Mouse (Mus musculus): Measurements from ENCODE around the gene Taf6l. TPM values are rescaled to one million over a fixed set of nuclear protein-coding genes. Genes with fewer than 3 reads are reported as not detected.
"Not testable (repeated sequence)": the region's sequence is repeated elsewhere in the genome, so short reads cannot be mapped to it uniquely, and the experiment has no call there.

Taf6l gene
- total and polyA plus RNA-seq, 3 experiments: 17.0 to 33.4 (median 17.5) TPM

GRCm38 (mm10) chr19:8736160-8736467 is 50.1 kb downstream of the Taf6l start:
- peak overlapping the region; percentile 99 for H3K4me3 ChIP-seq (ENCODE audit: low read depth, low read length)
- peaks cover 3% of the 10 kb centered on the region; the same call in 1 of the 2 replicates for H3K27me3 ChIP-seq (ENCODE audit: insufficient read depth, low read length)
- H3K9me3 ChIP-seq (replicated peaks): peaks cover 5% of the 10 kb centered on the region; the same call in 1 of the 2 replicates
- TF ChIP-seq GATA2 (IDR thresholded peaks at IDR 0.05; ENCODE audit: borderline replicate concordance, low read depth, low read length) (no peak), POLR2AphosphoS5 (IDR thresholded peaks at IDR 0.05; ENCODE audit: insufficient replicate concordance, low read depth, low read length) (no peak), CTCF (IDR thresholded peaks at IDR 0.05; ENCODE audit: low read depth, low read length) (no peak), TAL1 (conservative IDR thresholded peaks at IDR 0.05; ENCODE audit: low read depth, low read length) (no peak), GATA1 (IDR thresholded peaks at IDR 0.05; ENCODE audit: borderline replicate concordance, low read length) (no peak)
- H3K4me1 ChIP-seq (ENCODE audit: insufficient read depth, low read depth, low read length): peaks cover 44% of the 10 kb centered on the region
- DNase-seq (ENCODE audit: low spot score) (no peak), ATAC-seq (ENCODE audit: extremely low read depth, insufficient number of reproducible peaks, low FRiP score, poor library complexity, severe bottlenecking) (no peak)
- H3K36me3 ChIP-seq (replicated peaks): peaks cover 43% of the 10 kb centered on the region

- ATAC-seq (ENCODE audit: extremely low read depth, insufficient number of reproducible peaks, low FRiP score, poor library complexity, severe bottlenecking): peak; percentile 76
- peaks cover 3% of the 10 kb centered on the region; the same call in 1 of the 2 replicates for H3K27me3 ChIP-seq (ENCODE audit: insufficient read depth, low read length)
Observed at GRCm38 (mm10) chr19:8735389-8736159, 50.6 kb downstream of the Taf6l start, which contains the start of gene Wdr74. TSS of gene Wdr74 (plus strand) at chr19:8735827.

GRCm38 (mm10) chr19:8734334-8734733 is 51.9 kb downstream of the Taf6l start:
- Histone ChIP-seq H3K9me3 (replicated peaks) (peaks cover 5% of the 10 kb centered on the region; the same call in 1 of the 2 replicates), H3K4me1 (ENCODE audit: insufficient read depth, low read depth, low read length) (peaks cover 32% of the 10 kb centered on the region), H3K4me3 (ENCODE audit: low read depth, low read length) (no peak overlapping the region), H3K27me3 (ENCODE audit: insufficient read depth, low read length) (peaks cover 3% of the 10 kb centered on the region; the same call in 1 of the 2 replicates), H3K36me3 (replicated peaks) (peaks cover 25% of the 10 kb centered on the region)
- DNase-seq (ENCODE audit: low spot score) (no peak), ATAC-seq (ENCODE audit: extremely low read depth, insufficient number of reproducible peaks, low FRiP score, poor library complexity, severe bottlenecking) (no peak)
- TF ChIP-seq TAL1 (conservative IDR thresholded peaks at IDR 0.05; ENCODE audit: low read depth, low read length): no peak
- TF ChIP-seq CTCF (IDR thresholded peaks at IDR 0.05; ENCODE audit: low read depth, low read length): no peak
- no peak for TF ChIP-seq GATA1 (IDR thresholded peaks at IDR 0.05; ENCODE audit: borderline replicate concordance, low read length)
- TF ChIP-seq POLR2AphosphoS5 (IDR thresholded peaks at IDR 0.05; ENCODE audit: insufficient replicate concordance, low read depth, low read length): no peak
- TF ChIP-seq GATA2 (IDR thresholded peaks at IDR 0.05; ENCODE audit: borderline replicate concordance, low read depth, low read length): no peak

More at GRCm38 (mm10) chr19:8735389-8736159, 50.6 kb downstream of the Taf6l start, which contains the start of gene Wdr74:
- H3K4me3 ChIP-seq (ENCODE audit: low read depth, low read length): peak within 1 kb of the TSS; percentile 99
- peaks cover 5% of the 10 kb centered on the region; the same call in 1 of the 2 replicates for H3K9me3 ChIP-seq (replicated peaks)
- DNase-seq (ENCODE audit: low spot score): peak; percentile 56
- H3K36me3 ChIP-seq (replicated peaks): peaks cover 38% of the 10 kb centered on the region
- peaks cover 39% of the 10 kb centered on the region for H3K4me1 ChIP-seq (ENCODE audit: insufficient read depth, low read depth, low read length)
- TF ChIP-seq GATA1 (IDR thresholded peaks at IDR 0.05; ENCODE audit: borderline replicate concordance, low read length) (no peak), GATA2 (IDR thresholded peaks at IDR 0.05; ENCODE audit: borderline replicate concordance, low read depth, low read length) (no peak), CTCF (IDR thresholded peaks at IDR 0.05; ENCODE audit: low read depth, low read length) (no peak), TAL1 (conservative IDR thresholded peaks at IDR 0.05; ENCODE audit: low read depth, low read length) (no peak), POLR2AphosphoS5 (IDR thresholded peaks at IDR 0.05; ENCODE audit: insufficient replicate concordance, low read depth, low read length) (no peak)

- H3K27me3 ChIP-seq (ENCODE audit: insufficient read depth, low read length); H3K4me3 ChIP-seq (ENCODE audit: low read depth, low read length); ATAC-seq (ENCODE audit: extremely low read depth, insufficient number of reproducible peaks, low FRiP score, poor library complexity, severe bottlenecking); H3K9me3 ChIP-seq (replicated peaks); DNase-seq (ENCODE audit: low spot score): not testable (repeated sequence)
- Histone ChIP-seq H3K4me1 (ENCODE audit: insufficient read depth, low read depth, low read length) (peaks cover 13% of the 10 kb centered on the region), H3K36me3 (replicated peaks) (peaks cover 36% of the 10 kb centered on the region)
- peak; percentile 45; the same call in 1 of the 2 replicates for TF ChIP-seq POLR2AphosphoS5 (IDR thresholded peaks at IDR 0.05; ENCODE audit: insufficient replicate concordance, low read depth, low read length)
Observed at GRCm38 (mm10) chr19:8728335-8729099, 57.7 kb downstream of the Taf6l start.

GRCm38 (mm10) chr19:8727495-8728114 is 58.6 kb downstream of the Taf6l start:
- no peak overlapping the region for H3K4me3 ChIP-seq (ENCODE audit: low read depth, low read length)
- peaks cover 13% of the 10 kb centered on the region for H3K4me1 ChIP-seq (ENCODE audit: insufficient read depth, low read depth, low read length)
- H3K9me3 ChIP-seq (replicated peaks): peaks cover 3% of the 10 kb centered on the region; the same call in 1 of the 2 replicates
- H3K27me3 ChIP-seq (ENCODE audit: insufficient read depth, low read length): no peaks in the 10 kb centered on the region
- TF ChIP-seq TAL1 (conservative IDR thresholded peaks at IDR 0.05; ENCODE audit: low read depth, low read length): no peak
- TF ChIP-seq POLR2AphosphoS5 (IDR thresholded peaks at IDR 0.05; ENCODE audit: insufficient replicate concordance, low read depth, low read length): peak; percentile 79; the same call in 1 of the 2 replicates
- no peak for TF ChIP-seq GATA1 (IDR thresholded peaks at IDR 0.05; ENCODE audit: borderline replicate concordance, low read length)
- ATAC-seq (ENCODE audit: extremely low read depth, insufficient number of reproducible peaks, low FRiP score, poor library complexity, severe bottlenecking) (no peak), DNase-seq (ENCODE audit: low spot score) (no peak)
- peaks cover 36% of the 10 kb centered on the region for H3K36me3 ChIP-seq (replicated peaks)

All from G1E (cell line).